Mouse (Mus musculus) heart, postnatal 14 days (tissue): ENCODE measurements at regions not wholly inside any gene's neighbourhood (a gene's known extent, or its start where the extent isn't known, plus 50 kb on each side); places are given as distances from the start of the nearest gene placed in this dataset.

Source experiments
- DNase-seq, 2 experiments: peaks; one replicate each; pipeline ENCODE4 v3.0.0; 2021 to 2022
- intact Hi-C: fragments of 180-260 bp; cut with DNase I; formaldehyde crosslinking; loops from one replicate; pipeline ENCODE4 v1.15.1; 2025

GRCm38 (mm10) chr16:95929700-95930435 lies 60.9 kb downstream of the Psmg1 start:
- intact Hi-C loops: no loop called here
- DNase-seq: no peak

DNA sequence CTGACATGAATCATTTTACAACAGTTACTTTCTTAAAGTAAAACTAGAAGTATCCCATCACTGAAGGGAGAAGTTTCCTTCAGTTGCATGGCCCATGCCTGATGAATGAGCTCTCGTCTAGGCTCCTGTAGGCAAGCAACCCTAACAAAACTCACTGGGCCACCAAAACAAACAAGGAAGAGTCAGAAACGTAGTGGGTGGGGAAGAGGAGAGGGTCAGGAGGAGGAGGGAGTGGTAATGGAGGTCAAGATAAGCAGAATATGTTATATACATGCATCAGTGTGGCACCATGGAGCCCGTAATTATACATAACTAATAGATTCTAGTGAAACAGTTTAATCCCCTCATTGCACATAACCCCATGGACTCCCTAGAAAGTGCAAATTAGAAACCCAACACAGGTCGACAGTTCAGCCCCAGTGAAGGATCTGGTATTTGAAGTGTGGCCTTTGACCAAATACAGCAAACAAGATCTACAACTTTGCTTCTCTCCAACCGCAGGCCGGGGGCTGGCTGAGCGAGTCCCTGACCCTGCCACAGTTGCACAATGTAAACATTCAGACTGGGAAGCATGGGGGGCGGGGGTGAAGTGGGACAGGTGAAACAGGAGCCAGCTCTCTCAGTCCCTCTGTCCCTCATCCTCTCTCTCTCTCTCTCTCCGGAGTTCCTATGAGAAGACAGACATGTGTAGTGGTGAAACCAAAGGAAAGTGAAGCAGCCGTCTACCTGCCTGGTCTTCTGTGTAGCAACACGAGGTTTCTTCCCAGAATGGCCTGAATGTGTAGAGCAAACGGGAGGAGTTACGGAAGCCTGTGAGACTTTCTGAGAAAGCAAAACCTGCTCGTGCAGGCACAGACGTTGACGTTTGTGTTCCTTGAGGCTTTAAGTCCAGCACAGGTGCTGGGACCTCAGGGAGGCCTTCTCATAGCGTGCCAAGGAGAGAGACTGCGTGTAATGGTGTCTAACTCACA lies 62.2 kb downstream of the Psmg1 start:
- no peak for DNase-seq
- intact Hi-C loops: no loop called here

- intact Hi-C loops: no loop called here
- DNase-seq: no peak
These were observed 64.2 kb downstream of the Psmg1 start for GRCm38 (mm10) chr16:95926558-95926957.

DNA sequence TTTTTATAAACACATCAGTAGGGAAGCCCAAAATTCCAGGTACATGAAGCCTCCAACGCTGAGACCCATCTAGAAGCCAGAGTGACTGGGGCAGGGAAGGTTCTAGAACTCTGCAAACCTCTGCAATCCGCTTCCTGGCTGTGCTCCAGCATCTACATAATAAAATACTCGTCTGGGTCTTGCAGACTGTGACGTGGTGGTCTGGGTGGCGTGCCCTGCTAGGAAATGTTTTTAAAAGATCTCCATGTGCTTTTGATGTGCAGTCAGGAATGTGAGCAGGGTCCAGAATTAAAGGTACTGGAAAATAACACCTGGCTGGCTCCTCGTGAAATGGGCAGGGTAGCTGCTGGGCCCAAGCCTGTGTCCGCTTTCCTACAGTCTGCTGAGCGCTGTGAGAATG lies 66.0 kb downstream of the Psmg1 start:
- intact Hi-C loops: no loop called here
- no peak for DNase-seq

- intact Hi-C loops: no loop called here
- DNase-seq: no peak
These were observed 66.8 kb downstream of the Psmg1 start for GRCm38 (mm10) chr16:95923991-95924390.

DNA sequence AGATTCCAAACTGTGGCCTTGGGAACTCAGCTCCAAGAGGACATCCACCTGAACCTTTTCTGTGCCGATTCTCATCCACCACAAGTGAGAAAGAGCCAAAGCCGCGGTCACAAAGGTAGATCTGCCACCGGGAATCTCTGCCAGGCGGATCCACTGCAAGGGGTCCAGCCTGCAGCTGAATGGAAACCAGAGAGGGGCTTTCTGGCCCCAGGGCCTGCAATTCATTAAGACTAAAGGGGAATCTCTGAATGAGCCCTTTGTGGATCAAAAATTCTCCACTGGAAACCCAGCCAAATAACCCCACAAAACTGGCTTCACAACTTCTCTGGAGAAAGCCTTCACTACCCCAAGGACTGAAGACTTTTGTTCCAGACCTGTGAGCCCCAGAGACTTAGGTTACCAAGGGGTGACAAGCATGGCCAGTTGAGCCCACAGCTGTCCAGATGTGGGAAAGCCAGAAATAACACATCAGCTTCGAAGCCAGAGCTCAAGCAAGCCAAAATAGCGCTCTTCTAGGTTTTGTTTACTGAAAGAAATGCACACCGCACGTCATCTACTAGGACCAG lies 68.3 kb downstream of the Psmg1 start:
- intact Hi-C loops: no loop called here
- no peak for DNase-seq

DNA sequence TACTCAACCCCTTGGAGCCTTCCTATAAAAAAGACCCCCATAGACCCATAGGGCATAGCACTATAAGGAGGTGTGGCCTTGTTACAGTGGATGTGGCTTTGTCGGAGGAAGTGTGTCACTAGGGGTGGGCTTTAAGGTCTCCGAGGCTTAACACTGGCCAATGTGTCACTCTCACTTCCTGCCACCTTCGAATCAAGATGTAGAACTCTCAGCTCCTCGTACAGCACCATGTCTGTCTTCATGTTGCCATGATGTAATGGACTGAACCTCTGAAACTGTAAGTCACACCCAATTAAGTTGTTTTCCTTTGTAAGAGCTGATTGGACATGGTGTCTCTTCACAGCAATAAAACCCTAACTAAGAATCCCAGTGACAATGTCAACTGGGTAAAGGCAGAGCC lies 69.6 kb downstream of the Psmg1 start:
- DNase-seq: no peak
- intact Hi-C loops: no loop called here

DNA sequence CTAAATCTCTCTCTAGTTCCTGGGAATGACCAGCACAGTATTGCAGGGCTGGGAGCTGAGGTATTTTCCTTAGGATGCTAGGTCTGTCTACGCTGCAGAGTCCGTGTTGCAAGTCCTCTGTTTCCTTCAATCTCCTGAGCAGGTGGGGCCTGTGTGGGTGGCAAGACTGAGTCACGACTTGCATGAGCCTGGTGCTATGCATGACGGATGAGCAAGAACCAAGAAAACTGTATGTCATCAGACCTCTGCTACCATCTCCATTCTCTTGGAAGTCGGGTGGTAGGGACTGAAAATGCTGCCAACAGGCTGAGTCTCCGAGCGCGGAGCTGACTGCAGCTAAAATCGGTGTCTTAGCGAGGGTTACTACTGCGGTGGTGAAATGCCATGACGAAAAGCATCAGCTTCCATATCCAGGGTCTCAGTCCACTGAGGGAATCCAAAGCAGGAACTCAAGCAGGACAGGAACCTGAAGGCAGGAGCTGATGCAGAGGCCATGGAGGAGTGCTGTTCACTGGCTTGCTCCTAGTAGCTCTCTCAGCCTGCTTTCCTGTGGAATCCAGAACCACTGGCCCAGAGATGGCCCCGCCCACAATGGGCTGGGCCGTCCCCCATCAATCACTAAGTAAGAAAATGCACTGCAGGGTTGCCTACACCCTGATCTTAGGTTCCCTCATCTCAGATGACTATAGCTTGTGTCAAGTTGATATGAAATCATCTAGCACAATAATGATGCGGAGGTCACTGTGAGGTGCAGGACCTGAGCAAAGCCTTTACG lies 71.9 kb downstream of the Psmg1 start:
- DNase-seq: no peak
- intact Hi-C loops: no loop called here

DNA sequence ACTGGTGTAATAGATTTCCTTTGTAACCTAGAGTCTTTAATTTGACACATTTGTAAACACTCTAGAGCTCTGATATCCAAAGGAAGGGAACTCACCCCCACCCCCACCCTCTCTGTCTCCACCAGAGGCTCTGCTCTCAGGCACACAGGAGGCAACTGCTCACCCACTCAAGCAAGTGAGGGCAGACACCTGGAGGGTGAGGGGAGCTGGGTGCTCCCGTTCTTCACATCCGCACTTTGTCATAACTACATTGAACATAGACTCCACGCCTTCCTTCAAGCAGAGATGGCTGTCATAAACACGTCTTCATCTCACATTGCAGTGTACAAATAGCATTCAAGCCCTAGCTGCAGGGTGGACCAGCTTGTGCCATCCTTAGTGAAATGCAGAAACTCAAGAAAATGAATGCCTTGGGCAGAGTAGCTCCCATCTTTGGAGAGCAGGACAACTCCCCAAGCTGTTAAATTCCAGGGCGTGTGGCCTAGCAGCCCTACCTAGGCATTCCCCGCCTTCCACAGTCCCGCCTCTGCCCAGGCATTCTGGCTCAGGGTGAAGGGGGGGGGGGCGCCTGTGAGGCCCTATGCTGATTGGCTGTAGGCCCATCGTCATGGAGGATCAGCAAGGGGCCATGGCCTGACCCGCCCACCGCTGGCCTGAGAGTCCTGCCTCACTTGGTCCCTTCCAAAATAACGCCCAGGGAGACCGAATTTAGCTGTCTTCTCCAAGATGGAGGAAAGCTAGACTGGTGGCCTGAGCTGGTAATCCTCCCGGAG lies 72.9 kb downstream of the Psmg1 start:
- no peak for DNase-seq
- intact Hi-C loops: no loop called here

GRCm38 (mm10) chr16:95913879-95914278 lies 76.9 kb downstream of the Psmg1 start:
- intact Hi-C loops: no loop called here

GRCm38 (mm10) chr16:95904531-95905165 lies 86.1 kb downstream of the Psmg1 start:
- DNase-seq: no peak
- intact Hi-C loops: no loop called here

More at GRCm38 (mm10) chr16:95913879-95914278, 76.9 kb downstream of the Psmg1 start:
- DNase-seq: no peak

GRCm38 (mm10) chr16:95903383-95903913 lies 87.3 kb downstream of the Psmg1 start:
- intact Hi-C loops: no loop called here
- no peak for DNase-seq

DNA sequence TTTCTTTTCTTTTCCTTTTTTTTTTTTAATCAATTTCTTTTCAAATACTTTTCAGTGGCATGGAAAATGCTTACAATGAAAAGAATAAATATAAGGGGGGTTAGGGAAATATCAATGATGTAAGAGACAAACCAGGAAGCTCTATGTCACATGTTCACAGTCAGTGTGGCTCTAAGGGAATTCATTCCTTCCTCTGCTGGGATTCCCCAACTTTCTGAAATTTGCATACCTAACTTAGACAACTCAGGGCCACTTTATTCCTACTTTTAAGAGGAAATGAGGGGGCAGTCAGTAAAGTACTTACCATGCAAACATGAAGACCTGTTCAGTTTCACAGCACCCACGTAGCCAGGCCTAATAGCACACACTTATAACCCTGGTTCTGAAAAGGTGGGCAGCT lies 88.6 kb downstream of the Psmg1 start:
- intact Hi-C loops: no loop called here
- DNase-seq: no peak

GRCm38 (mm10) chr16:95901388-95901787 lies 89.4 kb downstream of the Psmg1 start:
- intact Hi-C loops: no loop called here
- no peak for DNase-seq

- intact Hi-C loops: no loop called here
- DNase-seq: no peak
These were observed 90.6 kb downstream of the Psmg1 start for GRCm38 (mm10) chr16:95900181-95900580.

DNA sequence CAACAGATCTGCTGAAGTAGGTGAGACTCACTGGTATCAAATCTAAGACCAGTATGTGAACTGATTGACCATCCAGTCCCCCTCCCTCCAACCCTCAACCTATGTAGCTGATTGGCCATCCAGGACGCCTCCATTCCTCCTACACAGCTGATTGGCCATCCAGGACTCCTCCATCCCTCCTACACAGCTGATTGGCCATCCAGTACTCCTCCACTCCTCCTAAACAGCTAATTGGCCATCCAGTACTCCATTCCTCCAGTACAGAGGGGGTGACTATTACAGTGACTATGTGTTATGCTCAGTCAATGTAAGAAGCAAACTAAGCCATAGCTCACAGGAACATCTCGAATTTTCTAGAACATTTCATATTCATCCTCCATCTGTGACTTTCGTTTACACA lies 91.1 kb downstream of the Psmg1 start:
- intact Hi-C loops: no loop called here
- DNase-seq: no peak

- intact Hi-C loops: no loop called here
- DNase-seq: no peak
These were observed 92.9 kb downstream of the Psmg1 start for GRCm38 (mm10) chr16:95897843-95898242.

DNA sequence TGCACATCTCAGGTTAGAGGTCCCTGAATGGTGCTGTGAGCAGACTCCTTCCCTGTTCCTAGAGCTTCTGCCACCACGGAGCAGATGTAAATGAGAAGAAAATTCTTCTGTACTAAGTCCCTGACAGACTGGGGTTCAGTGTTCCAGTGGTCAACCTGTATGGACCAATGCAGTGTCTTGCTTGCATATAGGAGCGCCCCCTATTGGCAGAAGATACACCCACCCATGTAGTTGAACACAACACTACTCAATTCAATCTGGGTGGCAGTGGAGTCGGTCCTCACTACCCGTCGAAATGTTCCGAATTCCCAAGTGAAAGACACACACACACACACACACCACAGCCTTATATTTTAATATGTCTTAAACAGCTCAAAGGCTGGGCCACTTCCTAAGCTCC lies 94.6 kb downstream of the Psmg1 start:
- intact Hi-C loops: no loop called here
- DNase-seq: no peak
